ENCODE assay signal across 8 mouse cellular contexts in the genomic region with DNA sequence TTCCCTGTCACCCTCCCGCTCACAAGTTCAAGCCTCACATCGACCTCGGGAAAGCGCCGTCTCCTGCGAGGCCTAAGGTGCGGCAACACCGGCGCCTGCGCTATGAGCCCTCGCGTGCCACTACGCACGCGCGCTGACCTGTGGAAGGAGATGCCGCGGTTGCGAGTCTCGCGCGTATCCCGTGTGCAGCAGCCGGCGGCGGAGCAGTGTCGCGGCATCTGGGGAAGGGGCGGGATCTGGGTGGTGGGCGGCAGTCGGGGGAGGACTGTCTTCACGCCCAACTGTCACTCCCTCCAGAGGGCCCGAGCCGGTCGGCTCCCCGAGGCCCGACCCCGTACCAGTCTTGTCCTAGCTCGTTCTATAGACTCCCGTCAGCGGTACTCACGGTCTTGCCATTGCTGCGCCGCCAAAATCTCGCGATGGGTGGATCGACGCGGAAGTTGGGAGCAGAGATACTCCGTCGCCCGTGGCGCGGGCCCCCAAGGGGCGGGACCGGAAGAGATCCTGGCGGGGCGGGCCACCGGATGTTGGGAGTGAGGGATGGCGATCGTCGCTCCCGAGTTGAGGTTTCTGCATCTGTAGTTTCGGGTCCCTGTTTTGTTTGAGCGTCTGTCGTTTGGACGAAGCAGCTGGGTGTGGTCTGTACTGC. TPM values are rescaled to one million over a fixed set of nuclear protein-coding genes. Genes with fewer than 3 reads are reported as not detected.
DNase-seq lines count a peak whose midpoint lies in the region; ATAC-seq and TF ChIP-seq lines count a peak whose summit lies in the region.

A gene (minus strand): TSS at position 497 of the 649 bp plus-strand sequence.

- peak; percentile 99 for DNase-seq in brain, embryonic 14.5 days (ENCODE audit: low read depth)
- DNase-seq in kidney, postnatal 0 days (ENCODE audit: low spot score) = peak; percentile 97
- peak; percentile 98 for DNase-seq in liver, embryonic 11.5 days (ENCODE audit: low spot score)
- DNase-seq in naive thymus-derived CD4-positive, alpha-beta T cell, adult 2 months (ENCODE audit: low read depth) = peak; percentile 98

- peak; percentile 96 for ATAC-seq in heart, embryonic 12.5 days (ENCODE audit: insufficient number of reproducible peaks, low FRiP score)
- peak; percentile 97 for ATAC-seq in kidney, postnatal 0 days (replicated peaks; ENCODE audit: low FRiP score, low read depth)
- ATAC-seq in liver, embryonic 11.5 days (replicated peaks; ENCODE audit: low FRiP score) = peak; percentile 95
- ATAC-seq in stomach, embryonic 14.5 days (ENCODE audit: insufficient number of reproducible peaks, insufficient read depth, low FRiP score, low read depth) = peak; percentile 97

- H3K4me3 ChIP-seq in C2C12 (ENCODE audit: insufficient read depth, poor library complexity, severe bottlenecking) = peak within 1 kb of the TSS; percentile 85
- peak within 1 kb of the TSS; percentile 72 for H3K4me3 ChIP-seq in erythroblast, embryonic 14.5 days (replicated peaks)
- peak within 1 kb of the TSS; percentile 70 for H3K4me3 ChIP-seq in heart, embryonic 12.5 days
- peak within 1 kb of the TSS; percentile 61 for H3K4me3 ChIP-seq in kidney, postnatal 0 days (replicated peaks; ENCODE audit: low read depth, low read length)
- peak within 1 kb of the TSS; percentile 80 for H3K4me3 ChIP-seq in liver, embryonic 11.5 days (ENCODE audit: low read depth, low read length)
- H3K4me3 ChIP-seq in stomach, embryonic 14.5 days (ENCODE audit: low read depth, low read length) = peak within 1 kb of the TSS; percentile 46

- peaks cover 35% of the 10 kb centered on the region for H3K36me3 ChIP-seq in C2C12 (ENCODE audit: control insufficient read depth, insufficient read depth)
- peaks cover 38% of the 10 kb centered on the region for H3K36me3 ChIP-seq in erythroblast, embryonic 14.5 days (ENCODE audit: control insufficient read depth)
- H3K36me3 ChIP-seq in heart, embryonic 12.5 days = peaks cover 31% of the 10 kb centered on the region
- H3K36me3 ChIP-seq in kidney, postnatal 0 days (ENCODE audit: insufficient read depth, low read length) = peaks cover 25% of the 10 kb centered on the region
- peaks cover 17% of the 10 kb centered on the region; the same call in 1 of the 2 replicates for H3K36me3 ChIP-seq in liver, embryonic 11.5 days (ENCODE audit: control insufficient read depth, insufficient read depth, low read length)
- peaks cover 30% of the 10 kb centered on the region for H3K36me3 ChIP-seq in stomach, embryonic 14.5 days (ENCODE audit: control insufficient read depth, insufficient read depth, low read length)

- peak; percentile 88; the same call in 1 of the 2 replicates for TF ChIP-seq POLR2A in brain, embryonic 14.5 days (IDR thresholded peaks at IDR 0.05; ENCODE audit: borderline replicate concordance, extremely low read depth, insufficient read depth, insufficient read length, poor library complexity, severe bottlenecking)

- peak within 1 kb of the TSS; percentile 92 for H3K27ac ChIP-seq in heart, embryonic 12.5 days (ENCODE audit: poor library complexity, severe bottlenecking)
- H3K27ac ChIP-seq in kidney, postnatal 0 days = peak within 1 kb of the TSS; percentile 94
- H3K27ac ChIP-seq in liver, embryonic 11.5 days (ENCODE audit: low read depth, low read length) = peak within 1 kb of the TSS; percentile 94
- peak within 1 kb of the TSS; percentile 96 for H3K27ac ChIP-seq in stomach, embryonic 14.5 days (ENCODE audit: low read length)

- peak within 1 kb of the TSS; percentile 83 for H3ac ChIP-seq in C2C12 (ENCODE audit: control insufficient read depth, insufficient read length, low read depth)

- H3K4me2 ChIP-seq in heart, embryonic 12.5 days = peak within 1 kb of the TSS; percentile 90
- peak within 1 kb of the TSS; percentile 88 for H3K4me2 ChIP-seq in kidney, postnatal 0 days (ENCODE audit: low read length)
- peak within 1 kb of the TSS; percentile 98 for H3K4me2 ChIP-seq in liver, embryonic 11.5 days
- H3K4me2 ChIP-seq in stomach, embryonic 14.5 days (replicated peaks; ENCODE audit: low read depth, low read length) = peak within 1 kb of the TSS; percentile 87

- no peaks in the 10 kb centered on the region for H3K27me3 ChIP-seq in C2C12 (ENCODE audit: control insufficient read depth, insufficient read depth, insufficient read length)
- no peaks in the 10 kb centered on the region for H3K27me3 ChIP-seq in erythroblast, embryonic 14.5 days (ENCODE audit: control insufficient read depth)
- no peaks in the 10 kb centered on the region for H3K27me3 ChIP-seq in heart, embryonic 12.5 days (replicated peaks)
- H3K27me3 ChIP-seq in kidney, postnatal 0 days (ENCODE audit: insufficient read depth, low read length) = no peaks in the 10 kb centered on the region
- no peaks in the 10 kb centered on the region for H3K27me3 ChIP-seq in liver, embryonic 11.5 days (replicated peaks; ENCODE audit: control insufficient read depth, insufficient read depth, low read length)
- no peaks in the 10 kb centered on the region for H3K27me3 ChIP-seq in stomach, embryonic 14.5 days (ENCODE audit: control insufficient read depth, insufficient read depth, low read length)

- H3K79me2 ChIP-seq in C2C12 (ENCODE audit: control insufficient read depth, insufficient read depth) = peaks cover 32% of the 10 kb centered on the region

- TF ChIP-seq CTCF in C2C12 (IDR thresholded peaks at IDR 0.05; ENCODE audit: control insufficient read depth, insufficient read depth, insufficient read length) = no peak
- no peak for TF ChIP-seq CTCF in brain, embryonic 14.5 days (IDR thresholded peaks at IDR 0.05; ENCODE audit: borderline replicate concordance, extremely low read depth, insufficient read depth, insufficient read length)
- TF ChIP-seq CTCF in kidney, postnatal 0 days (IDR thresholded peaks at IDR 0.05; ENCODE audit: low read depth) = no peak

- no peaks in the 10 kb centered on the region for H3K9me3 ChIP-seq in erythroblast, embryonic 14.5 days (ENCODE audit: control insufficient read depth, low read length)
- no peaks in the 10 kb centered on the region for H3K9me3 ChIP-seq in heart, embryonic 12.5 days (replicated peaks)
- H3K9me3 ChIP-seq in kidney, postnatal 0 days (replicated peaks; ENCODE audit: low read length) = no peaks in the 10 kb centered on the region
- H3K9me3 ChIP-seq in liver, embryonic 11.5 days (ENCODE audit: control insufficient read depth, low read length) = no peaks in the 10 kb centered on the region
- H3K9me3 ChIP-seq in stomach, embryonic 14.5 days (ENCODE audit: control insufficient read depth, low read depth, low read length) = no peaks in the 10 kb centered on the region

- peaks cover 18% of the 10 kb centered on the region for H3K79me3 ChIP-seq in C2C12 (ENCODE audit: low read depth)

- WGBS in heart, embryonic 12.5 days = under 1% methylated on average over 67 of the region's 67 CpGs
- under 1% methylated on average over 67 of the region's 67 CpGs for WGBS in kidney, postnatal 0 days
- 0% methylated on average over 67 of the region's 67 CpGs for WGBS in liver, embryonic 11.5 days
- under 1% methylated on average over 67 of the region's 67 CpGs for WGBS in stomach, embryonic 14.5 days

- H3K4me1 ChIP-seq in erythroblast, embryonic 14.5 days (ENCODE audit: control insufficient read depth) = peaks cover 28% of the 10 kb centered on the region
- peaks cover 16% of the 10 kb centered on the region for H3K4me1 ChIP-seq in heart, embryonic 12.5 days (replicated peaks)
- H3K4me1 ChIP-seq in kidney, postnatal 0 days (replicated peaks; ENCODE audit: insufficient read depth, low read length) = 0 out of 2 replicates have a peak, but pooled peaks cover 11% of the 10 kb centered on the region
- peaks cover 12% of the 10 kb centered on the region for H3K4me1 ChIP-seq in liver, embryonic 11.5 days (replicated peaks; ENCODE audit: control insufficient read depth, insufficient read depth, low read length)
- H3K4me1 ChIP-seq in stomach, embryonic 14.5 days (ENCODE audit: control insufficient read depth, insufficient read depth, low read length) = peaks cover 12% of the 10 kb centered on the region

- peak within 1 kb of the TSS; percentile 85 for H3K9ac ChIP-seq in heart, embryonic 12.5 days
- peak within 1 kb of the TSS; percentile 84 for H3K9ac ChIP-seq in kidney, postnatal 0 days (ENCODE audit: low read depth, low read length)
- H3K9ac ChIP-seq in liver, embryonic 11.5 days (ENCODE audit: low read depth, low read length) = peak within 1 kb of the TSS; percentile 88
- H3K9ac ChIP-seq in stomach, embryonic 14.5 days (replicated peaks; ENCODE audit: low read depth, low read length) = peak within 1 kb of the TSS; percentile 62

TF ChIP-seq in C2C12, 6 proteins besides CTCF, POLR2A, EP300 and RAD21:
- TF ChIP-seq CEBPB (IDR thresholded peaks at IDR 0.05; ENCODE audit: low read depth) = no peak
- TF ChIP-seq MAX (IDR thresholded peaks at IDR 0.05) = peak; percentile 69

RNA-seq across cellular contexts. Expression of the gene that starts here (rescaled TPM):
- polyA plus RNA-seq in C2C12 (2012; fragmentation: generic; extraction: Trizol) = 55.7 TPM
- 75.1 and 103 TPM in 2 replicates for polyA plus RNA-seq in brain, embryonic 14.5 days (2012; rRNA removed)
- polyA plus RNA-seq in erythroblast, embryonic 14.5 days (2012) = 13.7 and 15.6 TPM in 2 replicates
- 35.9 and 37.0 TPM in 2 replicates for polyA plus RNA-seq in heart, embryonic 12.5 days (2016; fragmentation: Nextera tagmentation; extraction: Ambion mirVana)
- 58.6 and 62.8 TPM in 2 replicates for polyA plus RNA-seq in kidney, postnatal 0 days (2015; fragmentation: Nextera tagmentation; extraction: Ambion mirVana)
- polyA plus RNA-seq in liver, embryonic 11.5 days (2014; fragmentation: Nextera tagmentation; extraction: Ambion mirVana) = 45.1 and 46.5 TPM in 2 replicates
- polyA plus RNA-seq in stomach, embryonic 14.5 days (2014; fragmentation: Nextera tagmentation; extraction: Ambion mirVana) = 55.1 and 60.5 TPM in 2 replicates

Comparison
In these comparisons a context has a peak if more than half of its experiments do, and no peak if none do; other contexts are left out.
1. Peak in every context shown above with its lines: DNase-seq, ATAC-seq, H3K4me3 ChIP-seq and H3K27ac ChIP-seq.